Comparison of ENCODE assay signal across 15 mouse cellular contexts in the genomic region with DNA sequence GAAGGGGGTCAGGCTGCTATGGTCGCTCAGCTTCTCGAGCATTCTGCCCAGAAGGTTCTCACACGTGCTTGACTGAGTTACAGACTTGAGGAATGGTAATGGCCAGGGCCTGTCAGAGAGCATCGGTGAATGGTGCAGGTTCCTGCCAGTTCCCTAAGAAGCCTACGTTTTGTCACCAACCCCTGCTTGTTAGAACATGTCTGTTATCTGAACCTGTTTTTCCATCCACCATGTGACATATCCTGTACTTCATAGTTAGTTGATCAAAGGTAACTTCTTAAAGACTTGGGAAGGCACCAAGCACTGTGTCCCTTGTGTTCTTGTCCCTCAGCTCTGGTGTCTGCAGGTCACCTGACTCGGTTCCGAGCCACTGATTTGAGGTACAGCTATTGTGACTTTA.
"Had no signal": no experiment of that assay in that cellular context is flagged by ENCODE, and none has a peak within 500 bp of the region (broad histone marks: within the 10 kb centered on the region; RNA-seq: fewer than 3 reads in every experiment).

No protein-coding gene starts in this region.

- H3K27ac ChIP-seq: layer of hippocampus, adult 2 months; left cerebral cortex, adult 2 months; limb, embryonic 12.5 days; liver, embryonic 13.5 days had no signal

- H3K9ac ChIP-seq: limb, embryonic 12.5 days; liver, embryonic 13.5 days had no signal

- DNase-seq: kidney, adult 18-20 months; kidney, adult 9 months; kidney, postnatal 25 days; layer of hippocampus, adult 9-11 months; liver, embryonic 13.5 days; lung, adult 2 months; lung, postnatal 14 days; lung, postnatal 4 days; midbrain, embryonic 14.5 days; thymus, adult 18-20 months; thymus, postnatal 36 days had no signal

- H3K4me1 ChIP-seq: limb, embryonic 12.5 days; liver, embryonic 13.5 days had no signal

- H3K4me3 ChIP-seq: layer of hippocampus, adult 2 months; left cerebral cortex, adult 2 months; limb, embryonic 12.5 days; liver, embryonic 13.5 days had no signal

- H3K9me3 ChIP-seq: limb, embryonic 12.5 days; liver, embryonic 13.5 days had no signal

- H3K27me3 ChIP-seq: limb, embryonic 12.5 days; liver, embryonic 13.5 days had no signal

- H3K4me2 ChIP-seq: limb, embryonic 12.5 days; liver, embryonic 13.5 days; midbrain, embryonic 11.5 days had no signal
